8 mouse cellular contexts compared by ENCODE assay signal in the genomic region with DNA sequence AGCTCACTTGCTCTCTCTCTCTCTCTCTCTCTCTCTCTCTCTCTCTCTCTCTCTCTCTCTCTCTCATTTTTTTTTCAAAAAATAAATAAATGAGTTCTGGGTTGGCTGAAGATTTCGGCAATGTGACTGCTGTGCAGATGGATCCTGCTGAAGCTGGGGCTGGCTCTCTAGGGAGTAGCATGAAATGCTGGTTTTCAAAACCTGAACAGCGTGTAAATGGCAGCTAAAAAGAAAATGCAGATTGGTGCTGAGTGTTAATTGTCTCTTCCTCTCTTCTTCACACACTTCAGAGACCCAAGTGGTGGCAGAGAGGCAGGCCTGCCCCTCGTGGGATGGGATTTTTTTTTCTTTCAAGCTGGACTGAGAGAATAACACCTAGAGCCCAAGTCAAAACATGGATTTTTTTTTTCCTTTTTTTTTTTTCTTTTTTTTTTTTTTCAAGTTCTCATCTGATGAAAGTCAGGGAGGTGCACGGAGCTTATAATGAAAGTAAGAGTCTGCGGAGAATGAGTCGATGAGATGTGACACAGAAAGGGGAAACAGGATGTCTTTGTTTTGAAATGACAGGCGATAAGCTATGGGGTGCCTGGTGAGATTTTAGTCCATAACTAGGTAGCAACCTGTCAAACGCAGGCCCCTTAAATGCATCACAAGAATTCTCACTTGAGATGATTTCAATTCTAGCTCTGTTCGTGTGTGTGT. TPM values are rescaled to one million over a fixed set of nuclear protein-coding genes. Genes with fewer than 3 reads are reported as not detected.
DNase-seq lines count a peak whose midpoint lies in the region; ATAC-seq and TF ChIP-seq lines count a peak whose summit lies in the region.

No protein-coding gene starts in this region.

- no peak for DNase-seq in liver, postnatal 0 days
- no peak for DNase-seq in liver, embryonic 11.5 days (ENCODE audit: low spot score)
- peak; percentile 91 for DNase-seq in induced T-regulatory cell, adult 2 months (ENCODE audit: low read depth)
- no peak for DNase-seq in left cerebral cortex, postnatal 14 days (ENCODE audit: low spot score in 2 of 2)
- no peak for DNase-seq in right cerebral cortex, adult 18-20 months
- DNase-seq in gastrocnemius, postnatal 25 days, result no peak

- no peaks in the 10 kb centered on the region for H3K4me1 ChIP-seq in liver, postnatal 0 days (ENCODE audit: insufficient read depth)
- no peaks in the 10 kb centered on the region for H3K4me1 ChIP-seq in liver, embryonic 11.5 days (replicated peaks; ENCODE audit: control insufficient read depth, insufficient read depth, low read length)
- H3K4me1 ChIP-seq in brown adipose tissue, adult 24 weeks (ENCODE audit: control insufficient read depth, insufficient read depth, insufficient read length, low read length), result peaks cover 2% of the 10 kb centered on the region; the same call in 1 of the 2 replicates
- H3K4me1 ChIP-seq in small intestine, adult 2 months (ENCODE audit: control insufficient read depth, insufficient read depth, insufficient read length, low read length), result no peaks in the 10 kb centered on the region

- no peak for TF ChIP-seq CTCF in liver, postnatal 0 days (IDR thresholded peaks at IDR 0.05; ENCODE audit: low read depth)
- no peak for TF ChIP-seq CTCF in small intestine, adult 2 months (IDR thresholded peaks at IDR 0.05; ENCODE audit: extremely low read depth, insufficient read length, insufficient replicate concordance, low read depth, low read length)

- no peaks in the 10 kb centered on the region for H3K27me3 ChIP-seq in liver, postnatal 0 days (ENCODE audit: insufficient read depth, low read length)
- no peaks in the 10 kb centered on the region for H3K27me3 ChIP-seq in liver, embryonic 11.5 days (replicated peaks; ENCODE audit: control insufficient read depth, insufficient read depth, low read length)
- H3K27me3 ChIP-seq in small intestine, adult 2 months (ENCODE audit: control insufficient read depth, insufficient read depth, low read length), result no peaks in the 10 kb centered on the region

- no peak overlapping the region for H3K9ac ChIP-seq in liver, postnatal 0 days (replicated peaks)
- no peak overlapping the region for H3K9ac ChIP-seq in liver, embryonic 11.5 days (ENCODE audit: low read depth, low read length)

- peak overlapping the region; percentile 26; the same call in 1 of the 2 replicates for H3K4me3 ChIP-seq in liver, postnatal 0 days (ENCODE audit: low read depth, low read length)
- H3K4me3 ChIP-seq in liver, embryonic 11.5 days (ENCODE audit: low read depth, low read length), result no peak overlapping the region
- H3K4me3 ChIP-seq in brown adipose tissue, adult 24 weeks (ENCODE audit: insufficient read depth, low read depth, low read length), result peak overlapping the region; percentile 32; the same call in 1 of the 2 replicates
- H3K4me3 ChIP-seq in small intestine, adult 2 months (ENCODE audit: low read depth, low read length), result no peak overlapping the region

- ATAC-seq in liver, postnatal 0 days, result no peak
- no peak for ATAC-seq in liver, embryonic 11.5 days (replicated peaks; ENCODE audit: low FRiP score)

- H3K4me2 ChIP-seq in liver, postnatal 0 days (ENCODE audit: low read depth, low read length), result peak overlapping the region; percentile 47
- no peak overlapping the region for H3K4me2 ChIP-seq in liver, embryonic 11.5 days

- H3K9me3 ChIP-seq in liver, postnatal 0 days (ENCODE audit: low read length), result no peaks in the 10 kb centered on the region
- H3K9me3 ChIP-seq in liver, embryonic 11.5 days (ENCODE audit: control insufficient read depth, low read length), result no peaks in the 10 kb centered on the region

- WGBS in liver, postnatal 0 days (ENCODE audit: insufficient replicate concordance), result 34% methylated on average over 9 of the region's 9 CpGs
- WGBS in liver, embryonic 11.5 days, result 50% methylated on average over 9 of the region's 9 CpGs
- 63% methylated on average over 9 of the region's 9 CpGs for WGBS in small intestine, adult 2 months

- H3K27ac ChIP-seq in liver, postnatal 0 days (ENCODE audit: low read depth), result no peak overlapping the region
- no peak overlapping the region for H3K27ac ChIP-seq in liver, embryonic 11.5 days (ENCODE audit: low read depth, low read length)
- no peak overlapping the region for H3K27ac ChIP-seq in brown adipose tissue, adult 24 weeks (replicated peaks; ENCODE audit: low read depth, low read length)
- peak overlapping the region; percentile 50 for H3K27ac ChIP-seq in small intestine, adult 2 months (ENCODE audit: insufficient read depth, low read depth, low read length)

- H3K36me3 ChIP-seq in liver, postnatal 0 days (replicated peaks; ENCODE audit: insufficient read depth, low read length), result no peaks in the 10 kb centered on the region
- no peaks in the 10 kb centered on the region for H3K36me3 ChIP-seq in liver, embryonic 11.5 days (ENCODE audit: control insufficient read depth, insufficient read depth, low read length)
- H3K36me3 ChIP-seq in small intestine, adult 2 months (ENCODE audit: control insufficient read depth, insufficient read depth, low read length), result no peaks in the 10 kb centered on the region

- TF ChIP-seq POLR2A in small intestine, adult 2 months (IDR thresholded peaks at IDR 0.05; ENCODE audit: low read depth, low read length), result no peak

- TF ChIP-seq EP300 in liver, postnatal 0 days (IDR thresholded peaks at IDR 0.05; ENCODE audit: low read depth), result no peak

- intact Hi-C loops in left cerebral cortex, postnatal 14 days (cut with DNase I), result no loop called here

RNA-seq across cellular contexts. Expression of a gene that starts 44.2 kb away (rescaled TPM):
- polyA plus RNA-seq in liver, postnatal 0 days (2015; fragmentation: Nextera tagmentation; extraction: Ambion mirVana), result not detected in 2 replicates
- polyA plus RNA-seq in liver, embryonic 11.5 days (2014; fragmentation: Nextera tagmentation; extraction: Ambion mirVana), result not detected in 2 replicates
- not detected in 2 replicates for polyA plus RNA-seq in brown adipose tissue, adult 24 weeks (2012; ENCODE audit: insufficient read depth, insufficient read length, missing spikeins)
- 0.20 and 0.25 TPM in 2 replicates for polyA plus RNA-seq in small intestine, adult 2 months (2012; rRNA removed)
- 1 to 10 TPM in 1 of 2 experiments, not detected in 1; 1.0 TPM for total RNA-seq in left cerebral cortex, postnatal 14 days (2021)
- not detected for total RNA-seq in gastrocnemius, postnatal 25 days (2021)

RNA-seq across cellular contexts. Expression of a gene that starts 45.6 kb away (rescaled TPM):
- 0.12 TPM in 1 of 2 replicates, not detected in the other for polyA plus RNA-seq in liver, postnatal 0 days (2015; fragmentation: Nextera tagmentation; extraction: Ambion mirVana)
- not detected in 2 replicates for polyA plus RNA-seq in liver, embryonic 11.5 days (2014; fragmentation: Nextera tagmentation; extraction: Ambion mirVana)
- polyA plus RNA-seq in brown adipose tissue, adult 24 weeks (2012; ENCODE audit: insufficient read depth, insufficient read length, missing spikeins), result not detected in 2 replicates
- polyA plus RNA-seq in small intestine, adult 2 months (2012; rRNA removed), result 5.0 and 8.6 TPM in 2 replicates
- total RNA-seq in left cerebral cortex, postnatal 14 days (2021), result not detected
- not detected for total RNA-seq in gastrocnemius, postnatal 25 days (2021)

Comparison
In these comparisons a context has a peak if more than half of its experiments do, and no peak if none do; other contexts are left out.
1. H3K4me3 ChIP-seq: peak in liver, postnatal 0 days (single experiment) and brown adipose tissue, adult 24 weeks (single experiment); none in liver, embryonic 11.5 days (single experiment) and small intestine, adult 2 months (single experiment).